Mouse (Mus musculus): ENCODE data around the gene Abhd4. TPM values are rescaled to one million over a fixed set of nuclear protein-coding genes. Genes with fewer than 3 reads are reported as not detected.

The Abhd4 gene
- polyA plus RNA-seq, 1 experiment from 2014 or later: 42.1 TPM

DNA sequence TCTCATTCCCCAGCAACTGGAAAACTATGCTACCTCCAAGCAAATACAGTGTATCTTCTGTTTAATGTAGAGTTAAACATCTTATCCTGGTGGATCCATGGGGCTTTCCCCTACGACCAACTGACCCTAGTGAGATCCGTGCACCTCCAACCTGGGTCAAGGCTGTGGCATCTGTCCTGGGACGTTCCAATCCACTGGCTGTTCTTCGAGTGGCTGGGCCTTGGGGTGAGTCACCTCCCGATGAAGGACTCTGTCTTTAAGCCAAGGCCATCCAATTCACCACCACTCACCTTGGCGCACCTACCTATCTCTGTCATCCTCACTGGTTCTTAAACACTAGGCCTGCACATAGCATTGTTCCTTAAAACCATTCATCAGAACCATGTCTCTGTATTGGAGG lies 9.1 kb downstream of the Abhd4 start:
- Histone ChIP-seq H3K9ac (no peak overlapping the region), H3K36me3 (ENCODE audit: insufficient read depth) (peaks cover 17% of the 10 kb centered on the region; the same call in 1 of the 2 replicates), H3K27ac (ENCODE audit: low read depth) (no peak overlapping the region), H3K27me3 (ENCODE audit: insufficient read depth, low read length) (no peaks in the 10 kb centered on the region), H3K9me3 (ENCODE audit: low read depth, low read length) (no peaks in the 10 kb centered on the region), H3K4me1 (ENCODE audit: insufficient read depth) (no peaks in the 10 kb centered on the region), H3K4me2 (no peak overlapping the region), H3K4me3 (ENCODE audit: low read depth, low read length) (no peak overlapping the region)
- ATAC-seq (ENCODE audit: insufficient read depth) (no peak), DNase-seq (no peak)
- WGBS: 89% methylated on average over 6 of the region's 6 CpGs
- no peak for TF ChIP-seq CTCF (IDR thresholded peaks at IDR 0.05; ENCODE audit: low read depth)

DNA sequence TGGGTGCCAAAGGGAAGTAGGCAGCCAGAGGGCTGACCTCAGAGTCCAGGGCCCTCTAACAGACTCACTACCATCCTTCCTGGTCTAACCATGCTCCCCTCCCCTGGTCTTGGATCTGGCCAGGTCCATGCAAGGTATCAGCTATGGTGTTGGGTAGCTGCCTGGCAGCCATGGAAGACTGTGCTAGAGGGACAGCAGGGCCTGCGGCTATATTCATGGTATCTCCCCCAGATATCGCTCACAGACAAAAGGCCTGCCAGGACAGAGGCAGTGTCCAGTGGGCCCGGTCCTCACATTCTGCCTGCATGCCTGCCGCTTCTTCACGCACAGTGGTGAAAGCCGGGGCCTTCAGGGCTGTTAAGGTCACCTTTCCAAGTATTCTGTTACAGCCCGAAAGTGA lies 10.2 kb downstream of the Abhd4 start:
- H3K4me3 ChIP-seq (ENCODE audit: low read depth, low read length): no peak overlapping the region
- H3K36me3 ChIP-seq (ENCODE audit: insufficient read depth): peaks cover 24% of the 10 kb centered on the region; the same call in 1 of the 2 replicates
- TF ChIP-seq CTCF (IDR thresholded peaks at IDR 0.05; ENCODE audit: low read depth): no peak
- WGBS: 85% methylated on average over 7 of the region's 7 CpGs
- H3K27me3 ChIP-seq (ENCODE audit: insufficient read depth, low read length): no peaks in the 10 kb centered on the region
- H3K27ac ChIP-seq (ENCODE audit: low read depth): no peak overlapping the region
- DNase-seq: no peak
- no peak overlapping the region for H3K9ac ChIP-seq
- no peak for ATAC-seq (ENCODE audit: insufficient read depth)
- no peaks in the 10 kb centered on the region for H3K9me3 ChIP-seq (ENCODE audit: low read depth, low read length)
- H3K4me1 ChIP-seq (ENCODE audit: insufficient read depth): no peaks in the 10 kb centered on the region
- H3K4me2 ChIP-seq: no peak overlapping the region

DNA sequence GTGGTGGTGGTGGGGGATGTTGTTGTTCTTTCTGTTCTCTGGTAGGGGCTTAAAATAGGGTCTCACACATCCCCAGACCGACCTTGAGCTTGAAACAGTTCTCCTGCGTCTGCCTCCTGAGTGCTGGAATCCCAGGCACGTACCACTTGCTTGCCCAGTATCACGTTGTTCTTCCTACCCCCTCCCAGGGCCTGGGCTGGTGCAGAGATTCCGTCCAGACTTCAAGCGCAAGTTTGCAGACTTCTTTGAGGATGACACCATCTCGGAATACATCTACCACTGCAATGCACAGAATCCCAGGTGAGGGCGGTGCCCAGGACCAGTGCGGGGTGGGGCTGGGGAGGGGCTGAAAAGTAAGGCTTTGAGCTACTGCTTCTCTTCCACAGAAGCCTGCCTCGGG lies 11.1 kb downstream of the Abhd4 start:
- TF ChIP-seq CTCF (IDR thresholded peaks at IDR 0.05; ENCODE audit: low read depth): no peak
- DNase-seq (no peak), ATAC-seq (ENCODE audit: insufficient read depth) (no peak)
- Histone ChIP-seq H3K4me3 (ENCODE audit: low read depth, low read length) (no peak overlapping the region), H3K9ac (no peak overlapping the region), H3K27me3 (ENCODE audit: insufficient read depth, low read length) (no peaks in the 10 kb centered on the region), H3K27ac (ENCODE audit: low read depth) (no peak overlapping the region), H3K4me2 (no peak overlapping the region), H3K36me3 (ENCODE audit: insufficient read depth) (peaks cover 26% of the 10 kb centered on the region; the same call in 1 of the 2 replicates), H3K4me1 (ENCODE audit: insufficient read depth) (no peaks in the 10 kb centered on the region), H3K9me3 (ENCODE audit: low read depth, low read length) (no peaks in the 10 kb centered on the region)
- 57% methylated on average over 10 of the region's 10 CpGs for WGBS

DNA sequence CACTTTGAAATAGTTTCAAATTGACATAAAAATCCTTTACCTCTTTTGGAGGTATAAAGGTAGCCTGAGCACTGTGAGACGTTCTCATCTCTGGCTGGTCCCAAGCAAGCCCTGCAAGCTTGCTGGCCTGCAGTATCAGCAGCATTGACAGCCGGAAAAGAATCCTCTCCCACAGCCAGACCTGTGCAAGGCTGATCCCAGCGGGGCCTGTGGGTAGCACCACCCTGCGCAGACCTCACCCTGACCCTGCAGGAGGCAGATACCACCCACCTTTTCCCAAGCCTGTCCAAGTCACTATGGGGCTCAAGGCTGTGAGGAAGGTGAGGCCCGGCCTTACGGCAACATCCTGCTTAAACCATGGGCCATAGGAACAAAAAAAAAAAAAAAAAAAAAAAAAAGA lies 12.0 kb downstream of the Abhd4 start:
- no peak overlapping the region for H3K4me2 ChIP-seq
- ATAC-seq (ENCODE audit: insufficient read depth) (no peak), DNase-seq (no peak)
- no peak for TF ChIP-seq CTCF (IDR thresholded peaks at IDR 0.05; ENCODE audit: low read depth)
- H3K9me3 ChIP-seq (ENCODE audit: low read depth, low read length): no peaks in the 10 kb centered on the region
- no peaks in the 10 kb centered on the region for H3K4me1 ChIP-seq (ENCODE audit: insufficient read depth)
- H3K27ac ChIP-seq (ENCODE audit: low read depth): no peak overlapping the region
- peaks cover 26% of the 10 kb centered on the region; the same call in 1 of the 2 replicates for H3K36me3 ChIP-seq (ENCODE audit: insufficient read depth)
- H3K27me3 ChIP-seq (ENCODE audit: insufficient read depth, low read length): no peaks in the 10 kb centered on the region
- H3K4me3 ChIP-seq (ENCODE audit: low read depth, low read length): no peak overlapping the region
- H3K9ac ChIP-seq: no peak overlapping the region
- WGBS: 70% methylated on average over 6 of the region's 6 CpGs

DNA sequence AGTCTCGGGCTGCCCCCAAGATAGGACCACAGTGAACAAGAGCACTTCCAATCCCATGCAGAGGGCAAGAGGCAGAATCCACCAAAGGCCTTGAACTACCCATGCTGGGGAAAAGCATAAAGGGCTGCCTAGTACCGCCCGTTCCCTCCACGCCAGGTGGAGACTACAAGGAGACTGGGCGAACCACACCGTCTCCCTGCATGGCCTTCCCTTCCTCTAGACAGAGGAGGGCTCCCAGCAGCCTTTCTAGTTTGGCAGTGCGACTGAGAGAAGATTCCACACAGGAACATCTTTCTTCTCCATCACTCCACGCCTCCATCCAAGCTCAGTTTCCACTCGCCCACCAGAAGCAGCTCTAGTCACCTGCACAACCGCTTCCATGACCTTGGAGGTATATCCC lies 14.0 kb downstream of the Abhd4 start:
- Histone ChIP-seq H3K9me3 (ENCODE audit: low read depth, low read length) (no peaks in the 10 kb centered on the region), H3K4me2 (no peak overlapping the region), H3K4me1 (ENCODE audit: insufficient read depth) (no peaks in the 10 kb centered on the region), H3K27ac (ENCODE audit: low read depth) (no peak overlapping the region), H3K4me3 (ENCODE audit: low read depth, low read length) (no peak overlapping the region), H3K36me3 (ENCODE audit: insufficient read depth) (peaks cover 23% of the 10 kb centered on the region; the same call in 1 of the 2 replicates), H3K9ac (no peak overlapping the region), H3K27me3 (ENCODE audit: insufficient read depth, low read length) (no peaks in the 10 kb centered on the region)
- no peak for TF ChIP-seq CTCF (IDR thresholded peaks at IDR 0.05; ENCODE audit: low read depth)
- WGBS: 88% methylated on average over 10 of the region's 10 CpGs
- ATAC-seq (ENCODE audit: insufficient read depth) (no peak), DNase-seq (no peak)

DNA sequence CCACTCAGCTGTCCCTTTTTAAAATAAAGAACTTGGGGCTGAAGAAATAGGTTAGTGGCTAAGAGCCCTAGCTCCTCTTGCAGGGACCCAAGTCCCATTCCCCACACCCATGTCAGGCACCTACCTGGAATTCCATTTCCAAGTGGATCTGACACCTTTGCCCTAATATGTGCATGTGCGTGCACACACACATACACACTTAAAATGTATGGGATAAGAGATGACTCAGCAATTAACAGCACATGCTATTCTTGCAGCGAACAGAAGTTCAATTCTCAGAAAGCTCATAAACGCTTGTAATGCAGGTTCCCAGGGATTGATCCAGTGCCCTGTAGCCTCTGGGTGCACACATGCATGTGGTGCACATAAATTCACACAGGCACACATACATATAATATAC lies 15.6 kb downstream of the Abhd4 start:
- WGBS: 93% methylated on average over 3 of the region's 3 CpGs

DNA sequence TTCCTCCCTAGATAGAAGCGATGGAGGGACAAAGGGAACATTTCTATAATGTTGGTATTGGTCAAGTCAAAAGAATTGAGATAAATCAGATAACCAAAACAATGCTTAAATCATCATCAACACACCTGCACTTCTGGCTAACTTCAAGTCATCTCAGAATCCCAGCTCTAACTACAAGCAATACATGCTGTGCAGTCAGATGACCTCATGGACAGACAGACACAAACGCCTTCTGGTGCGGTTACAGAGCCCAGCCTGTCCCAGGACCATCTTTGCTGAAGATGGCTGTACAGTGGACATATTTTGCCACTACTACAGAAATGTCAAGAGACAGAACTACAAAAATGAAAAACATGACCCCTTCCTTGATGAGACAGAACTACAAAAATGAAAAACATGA lies 16.4 kb downstream of the Abhd4 start:
- DNase-seq: no peak
- 91% methylated on average over 3 of the region's 3 CpGs for WGBS
- no peak overlapping the region for H3K4me2 ChIP-seq

More for the DNA sequence above, 15.6 kb downstream of the Abhd4 start:
- no peak overlapping the region for H3K4me2 ChIP-seq
- peaks cover 21% of the 10 kb centered on the region; the same call in 1 of the 2 replicates for H3K36me3 ChIP-seq (ENCODE audit: insufficient read depth)
- H3K4me1 ChIP-seq (ENCODE audit: insufficient read depth): no peaks in the 10 kb centered on the region
- TF ChIP-seq CTCF (IDR thresholded peaks at IDR 0.05; ENCODE audit: low read depth): no peak
- no peak overlapping the region for H3K27ac ChIP-seq (ENCODE audit: low read depth)
- no peaks in the 10 kb centered on the region for H3K9me3 ChIP-seq (ENCODE audit: low read depth, low read length)
- H3K27me3 ChIP-seq (ENCODE audit: insufficient read depth, low read length): no peaks in the 10 kb centered on the region
- DNase-seq (no peak), ATAC-seq (ENCODE audit: insufficient read depth) (no peak)
- no peak overlapping the region for H3K4me3 ChIP-seq (ENCODE audit: low read depth, low read length)
- no peak overlapping the region for H3K9ac ChIP-seq

More for the DNA sequence above, 16.4 kb downstream of the Abhd4 start:
- no peak for ATAC-seq (ENCODE audit: insufficient read depth)
- H3K36me3 ChIP-seq (ENCODE audit: insufficient read depth): peaks cover 21% of the 10 kb centered on the region; the same call in 1 of the 2 replicates
- H3K27ac ChIP-seq (ENCODE audit: low read depth): no peak overlapping the region
- no peak overlapping the region for H3K9ac ChIP-seq
- H3K27me3 ChIP-seq (ENCODE audit: insufficient read depth, low read length): no peaks in the 10 kb centered on the region
- no peak for TF ChIP-seq CTCF (IDR thresholded peaks at IDR 0.05; ENCODE audit: low read depth)
- no peaks in the 10 kb centered on the region for H3K9me3 ChIP-seq (ENCODE audit: low read depth, low read length)
- no peaks in the 10 kb centered on the region for H3K4me1 ChIP-seq (ENCODE audit: insufficient read depth)
- H3K4me3 ChIP-seq (ENCODE audit: low read depth, low read length): no peak overlapping the region

Measured in lung, embryonic 14.5 days (tissue).